Mouse (Mus musculus): ENCODE measurements around the gene Pknox1.
"Not testable (repeated sequence)": the region's sequence is repeated elsewhere in the genome, so short reads cannot be mapped to it uniquely, and the experiment has no call there.

Gene Pknox1

DNA sequence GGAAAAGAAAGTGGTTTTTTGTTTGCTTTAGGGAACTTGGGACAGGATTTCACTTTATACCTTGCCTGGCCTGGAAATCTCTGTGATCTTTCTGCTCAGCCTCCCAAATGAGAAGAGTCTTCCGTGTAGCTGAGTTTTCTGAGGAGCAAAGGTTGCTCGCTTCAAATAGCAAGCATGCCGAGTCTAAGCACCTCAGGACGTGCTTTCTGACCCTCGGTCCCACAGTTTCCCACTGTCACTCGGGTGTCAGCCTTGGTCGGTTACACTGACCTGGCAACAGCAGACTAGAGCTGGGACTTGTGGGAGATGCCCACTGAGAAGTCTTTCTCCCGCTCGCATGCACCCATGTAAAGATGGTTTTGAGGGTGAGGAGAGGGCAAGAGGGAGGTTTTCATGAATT is 33.4 kb downstream of the Pknox1 start:
- DNase-seq (ENCODE audit: low spot score): no peak

DNA sequence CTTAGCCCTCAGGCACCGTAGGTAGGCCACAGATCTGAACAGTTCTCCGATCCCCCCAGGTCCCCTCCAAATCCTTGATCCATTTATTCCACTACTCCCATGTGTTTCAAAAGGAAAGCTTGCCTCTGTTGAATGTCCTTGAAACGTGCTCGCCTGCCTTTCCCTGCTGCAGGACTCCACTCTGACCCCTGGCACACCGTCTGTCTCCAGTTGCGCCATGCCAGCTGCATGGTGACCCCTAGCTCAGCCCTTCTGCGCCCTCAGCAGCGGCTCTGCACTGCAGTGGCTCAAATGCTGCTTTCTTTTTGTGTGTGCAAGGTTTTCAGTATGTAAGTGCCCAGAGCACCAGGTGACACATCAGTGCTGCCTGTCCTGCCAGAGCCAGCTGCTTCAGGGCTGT is 34.1 kb downstream of the Pknox1 start:
- DNase-seq (ENCODE audit: low spot score): no peak

DNA sequence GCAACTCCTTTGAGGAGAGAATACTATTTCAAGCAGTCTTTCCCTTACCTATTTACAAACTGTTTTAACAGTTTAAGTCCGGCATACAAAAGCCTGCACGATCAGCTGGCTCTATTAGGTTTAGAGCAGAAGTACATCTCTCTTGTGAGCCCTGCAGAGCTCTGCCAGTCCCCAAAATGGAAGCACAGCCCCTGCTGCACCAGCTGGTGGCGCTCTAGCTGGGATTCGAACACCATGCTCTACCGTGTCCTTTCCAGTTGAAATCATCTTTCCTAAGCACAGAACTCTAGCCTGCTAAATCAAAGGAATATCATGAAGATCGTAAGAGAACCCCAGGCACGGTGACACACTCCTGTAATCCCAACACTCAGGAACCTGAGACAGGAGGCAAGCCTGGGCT is 41.9 kb downstream of the Pknox1 start:
- DNase-seq (ENCODE audit: low spot score): no peak

DNA sequence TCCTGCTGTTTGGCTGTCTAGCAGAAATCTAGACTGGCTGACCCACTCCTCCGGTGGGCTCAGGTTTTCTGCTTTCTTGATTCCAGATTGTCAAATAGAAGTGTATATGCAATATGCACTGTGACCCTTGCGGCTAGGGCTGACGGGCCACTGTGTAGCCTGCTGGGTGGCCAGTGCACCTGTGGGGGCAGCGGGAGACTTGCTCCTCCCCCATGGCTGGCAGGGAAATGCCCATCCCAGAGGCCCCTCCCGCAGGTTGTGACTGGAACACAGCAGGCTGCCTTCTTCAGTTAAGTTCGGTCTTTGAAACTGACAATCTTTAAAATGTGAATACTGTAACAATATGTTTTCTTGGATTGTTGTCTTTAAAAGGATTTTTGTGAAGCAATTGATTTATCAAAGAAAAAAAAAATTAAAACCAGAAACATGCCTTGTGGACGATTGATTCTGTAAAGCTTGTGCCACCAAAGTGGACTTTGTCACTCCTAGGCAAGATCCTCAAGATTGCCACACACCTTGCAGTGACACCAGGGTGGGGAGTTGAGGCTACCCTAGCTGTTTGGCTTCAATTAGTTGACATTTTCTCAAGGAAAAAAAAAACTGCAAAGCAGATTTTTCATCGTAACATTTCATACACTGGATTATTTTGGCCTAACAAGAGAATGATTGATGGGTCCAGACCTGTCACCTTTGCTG is 42.9 kb downstream of the Pknox1 start:
- no peak for DNase-seq (ENCODE audit: low spot score)

DNA sequence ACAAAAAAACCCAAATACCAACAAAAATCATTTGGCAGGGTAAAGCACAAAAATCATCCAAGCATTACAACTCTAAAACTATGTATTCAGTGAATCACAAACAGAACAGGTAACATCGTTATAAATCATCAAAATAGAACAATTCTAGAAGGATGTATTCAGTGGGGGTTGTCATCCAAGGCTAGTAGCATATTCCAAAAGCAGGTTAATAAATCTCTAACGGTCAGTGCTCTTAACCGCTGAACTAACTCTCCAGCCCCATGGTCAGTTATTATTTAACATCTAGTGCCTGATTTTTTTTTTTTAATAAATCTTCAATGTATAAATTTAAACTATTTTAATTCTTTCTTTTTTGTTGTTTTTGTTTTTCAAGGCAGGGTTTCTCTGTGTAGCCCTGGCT is 44.6 kb downstream of the Pknox1 start:
- not testable (repeated sequence) for DNase-seq (ENCODE audit: low spot score)

DNA sequence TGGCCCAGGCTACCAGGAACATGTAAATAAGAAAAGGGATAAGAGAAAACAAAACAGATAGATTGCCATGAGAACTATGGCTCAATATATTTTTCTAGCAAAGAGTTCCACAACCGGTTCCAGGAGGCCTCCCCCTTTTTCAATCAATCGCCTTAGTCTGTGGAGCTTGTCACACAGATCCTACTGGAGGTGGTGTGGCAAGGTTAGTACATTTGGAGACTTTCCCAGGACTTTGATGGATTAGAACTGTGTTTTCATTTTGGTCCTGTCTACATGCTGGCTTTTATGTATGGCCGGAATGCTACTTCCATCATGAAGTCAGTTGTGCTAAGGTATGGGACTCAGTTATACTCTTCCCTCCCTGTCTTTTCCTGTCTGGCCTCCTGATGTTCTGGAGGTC is 45.4 kb downstream of the Pknox1 start:
- no peak for DNase-seq (ENCODE audit: low spot score)

DNA sequence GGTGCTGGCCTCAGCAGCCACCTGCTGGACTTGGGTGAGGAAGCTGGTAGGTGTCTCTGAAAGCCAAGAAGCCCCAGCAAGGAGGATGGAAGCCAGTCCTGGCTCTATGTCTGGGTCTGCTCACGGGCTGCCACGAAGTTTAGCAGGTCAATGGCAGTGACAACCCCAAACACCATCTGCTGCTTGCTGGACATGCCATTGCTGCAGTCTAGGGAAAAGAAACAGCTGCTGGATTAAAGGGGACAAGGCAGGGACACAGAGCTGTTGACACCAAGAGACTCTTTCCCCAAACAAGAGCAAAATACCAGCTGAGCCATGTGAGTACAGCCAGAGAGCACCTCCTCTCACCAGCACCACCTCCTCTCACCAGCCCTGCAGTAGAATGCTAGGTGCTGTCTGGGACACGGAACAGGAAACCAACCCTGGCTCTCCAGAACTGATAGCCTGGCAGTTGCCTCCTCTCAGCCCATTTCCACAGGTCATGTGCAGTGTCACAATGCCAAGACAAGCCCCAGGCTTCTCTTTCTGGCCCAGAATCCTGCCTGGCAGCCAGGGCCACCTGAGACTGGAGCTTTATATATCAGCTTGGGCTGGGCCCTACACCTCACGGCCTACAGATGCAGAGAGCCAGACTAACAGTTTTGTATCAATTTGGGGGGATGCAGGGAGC is 48.7 kb downstream of the Pknox1 start:
- no peak for DNase-seq (ENCODE audit: low spot score)

DNA sequence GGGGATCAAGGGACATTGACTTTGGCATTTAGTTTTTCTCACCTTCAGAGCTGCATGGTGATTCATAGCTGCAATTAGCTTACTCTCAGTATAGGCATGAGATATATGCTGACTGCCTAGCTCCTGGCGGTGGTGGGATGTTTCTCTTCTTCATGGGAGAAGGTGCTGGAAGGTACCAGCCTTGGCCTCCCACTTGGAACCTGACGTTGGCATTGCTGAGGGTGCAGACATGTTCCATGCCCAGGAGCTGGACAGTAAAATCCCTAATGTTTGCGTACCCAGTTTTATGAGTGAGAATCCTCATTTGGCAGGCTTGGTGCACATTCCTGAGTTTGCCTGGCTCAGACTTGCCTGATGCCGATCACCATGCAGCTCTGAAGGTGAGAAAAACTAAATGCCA is 58.6 kb downstream of the Pknox1 start:
- no peak for DNase-seq (ENCODE audit: low spot score)

DNA sequence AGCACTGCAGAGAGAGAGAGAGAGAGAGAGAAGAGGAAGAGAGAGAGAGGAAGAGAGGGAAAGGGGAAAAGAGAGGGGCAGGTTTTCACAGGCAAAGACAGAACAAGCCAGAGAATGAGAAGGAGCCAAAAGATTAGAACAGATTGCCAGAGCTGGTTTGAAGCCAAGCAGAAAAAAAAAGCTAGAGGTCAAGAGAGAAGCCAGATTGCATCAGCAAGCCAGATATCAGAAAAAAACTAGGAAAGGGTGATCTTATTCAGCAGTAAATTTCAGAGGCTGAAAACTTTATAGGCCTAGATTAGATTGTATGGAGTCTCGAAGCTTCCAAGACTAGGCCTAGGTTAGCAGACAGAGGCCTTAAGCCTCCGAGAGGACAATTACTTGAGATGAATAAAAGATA is 63.4 kb downstream of the Pknox1 start:
- no peak for DNase-seq (ENCODE audit: low spot score)

DNA sequence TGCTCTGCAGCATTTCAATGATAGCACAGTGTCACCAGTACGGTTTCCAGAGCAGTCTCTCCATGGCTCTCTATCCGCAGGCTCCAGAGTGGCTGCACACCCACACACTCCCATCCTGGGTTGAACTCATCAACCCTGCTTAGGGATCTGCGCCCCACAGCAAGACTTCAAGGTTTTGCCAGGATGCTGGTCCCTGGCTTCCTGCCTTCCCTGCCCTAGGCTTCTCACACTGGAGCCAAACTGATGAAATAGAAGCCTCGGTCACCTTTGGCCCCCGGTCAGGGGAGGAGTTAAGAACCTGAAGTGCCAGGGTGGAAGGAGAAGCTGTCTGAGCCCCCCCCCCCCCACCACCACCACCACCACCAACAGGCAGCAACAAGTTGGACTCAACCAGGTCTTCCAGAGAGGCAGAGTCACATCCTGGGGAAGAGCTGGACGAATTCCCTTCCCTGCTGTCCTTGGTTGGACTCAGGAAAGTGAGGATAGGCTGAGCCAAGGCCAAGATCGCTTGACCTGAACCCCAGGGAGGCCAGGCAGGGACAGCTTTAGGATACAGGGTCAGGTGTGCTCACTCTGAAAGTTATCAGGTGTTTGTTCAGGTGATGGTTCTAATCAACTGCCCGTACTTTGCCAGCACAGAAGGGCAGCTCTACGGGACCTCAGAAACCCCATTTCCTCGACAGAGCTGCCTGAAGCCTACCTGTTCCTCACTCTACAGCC is 66.7 kb downstream of the Pknox1 start:
- no peak for DNase-seq (ENCODE audit: low spot score)

DNA sequence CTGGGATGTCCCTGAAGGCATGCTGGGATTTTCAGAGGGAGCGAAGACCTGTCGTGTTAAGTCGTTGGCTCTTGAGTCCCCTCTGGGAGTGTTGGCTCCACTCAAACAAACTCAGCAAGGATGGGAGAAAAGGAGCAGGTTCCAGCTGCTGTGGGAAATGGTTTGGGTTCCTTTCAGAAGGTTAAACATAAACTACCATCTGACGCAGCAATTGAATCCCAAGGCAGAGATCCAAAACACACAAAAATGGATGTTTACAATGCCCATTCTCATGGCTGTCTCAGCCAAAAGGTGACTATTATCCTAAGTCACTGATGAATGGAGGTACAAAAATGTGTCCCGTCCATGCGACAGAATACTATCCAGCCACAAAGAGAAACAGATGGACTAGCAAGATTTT is 68.5 kb downstream of the Pknox1 start:
- no peak for DNase-seq (ENCODE audit: low spot score)

DNA sequence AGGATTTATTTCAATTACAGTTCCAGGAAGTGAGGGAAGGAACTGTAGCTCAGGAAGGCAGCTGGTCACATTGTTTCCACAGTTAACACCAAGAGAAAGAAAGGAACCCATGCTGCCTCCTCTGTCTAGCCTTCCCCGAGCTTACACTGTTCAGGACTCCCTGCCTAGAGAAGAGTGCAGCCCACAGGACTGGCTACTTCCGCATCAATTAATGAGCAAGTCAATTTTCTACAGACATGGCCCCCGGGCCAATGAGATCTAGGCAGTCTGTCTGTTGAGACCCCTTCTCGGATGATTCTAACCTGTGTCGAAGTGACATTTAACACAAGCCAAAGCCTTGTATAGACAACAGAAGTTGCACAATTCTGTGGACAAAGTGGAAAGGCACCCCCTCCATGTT is 70.4 kb downstream of the Pknox1 start:
- DNase-seq (ENCODE audit: low spot score): no peak

DNA sequence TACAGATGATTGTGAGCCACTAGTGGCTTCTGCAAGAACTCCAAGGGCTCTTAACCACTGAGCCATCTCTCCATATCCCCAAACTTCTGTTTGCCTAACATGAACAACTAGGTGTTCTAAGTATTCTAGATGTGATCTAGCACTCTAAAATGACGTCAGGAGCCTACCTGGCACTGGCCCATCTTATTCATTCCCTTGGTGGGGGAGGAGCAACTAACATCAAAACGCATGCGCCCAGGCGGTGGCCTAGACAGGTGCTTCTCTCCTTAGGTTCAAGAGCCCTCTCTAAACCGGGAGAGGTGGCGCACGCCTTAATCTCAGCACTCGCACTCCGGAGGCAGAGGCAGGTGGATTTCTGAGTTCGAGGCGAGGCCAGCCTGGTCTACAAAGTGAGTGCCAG is 71.2 kb downstream of the Pknox1 start:
- DNase-seq (ENCODE audit: low spot score): no peak

DNA sequence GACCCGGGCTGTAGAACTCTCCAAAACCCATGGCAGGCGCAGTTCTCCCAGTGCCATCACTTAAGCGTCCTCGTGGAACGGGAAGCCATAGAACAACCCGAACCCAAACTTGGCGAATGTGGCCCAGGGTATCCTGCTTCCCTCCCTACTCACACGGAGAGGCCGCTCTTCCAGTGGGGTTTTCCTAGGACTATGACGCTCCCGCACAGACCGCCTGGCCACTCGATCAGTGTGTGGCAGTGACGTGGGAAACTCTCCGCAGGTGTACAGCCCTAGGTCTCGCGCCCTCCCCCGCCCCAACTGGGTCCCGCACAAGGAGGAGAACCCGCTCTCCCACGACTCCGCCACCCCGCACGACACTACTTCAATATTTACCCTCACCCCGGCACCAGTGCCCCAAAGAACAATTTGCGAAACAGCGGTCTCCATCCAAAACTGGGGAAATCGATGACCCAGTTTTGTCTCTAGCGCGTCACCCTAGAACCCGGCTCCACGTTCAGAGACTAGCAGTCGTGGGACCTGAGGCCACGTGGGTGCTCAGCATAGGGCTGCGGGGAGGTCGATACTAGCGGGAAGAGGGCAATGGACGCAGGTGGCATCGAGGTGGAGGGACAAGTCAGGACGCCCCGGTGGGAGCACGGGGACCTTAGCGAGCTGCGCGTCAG is 71.9 kb downstream of the Pknox1 start:
- no peak for DNase-seq (ENCODE audit: low spot score)

DNA sequence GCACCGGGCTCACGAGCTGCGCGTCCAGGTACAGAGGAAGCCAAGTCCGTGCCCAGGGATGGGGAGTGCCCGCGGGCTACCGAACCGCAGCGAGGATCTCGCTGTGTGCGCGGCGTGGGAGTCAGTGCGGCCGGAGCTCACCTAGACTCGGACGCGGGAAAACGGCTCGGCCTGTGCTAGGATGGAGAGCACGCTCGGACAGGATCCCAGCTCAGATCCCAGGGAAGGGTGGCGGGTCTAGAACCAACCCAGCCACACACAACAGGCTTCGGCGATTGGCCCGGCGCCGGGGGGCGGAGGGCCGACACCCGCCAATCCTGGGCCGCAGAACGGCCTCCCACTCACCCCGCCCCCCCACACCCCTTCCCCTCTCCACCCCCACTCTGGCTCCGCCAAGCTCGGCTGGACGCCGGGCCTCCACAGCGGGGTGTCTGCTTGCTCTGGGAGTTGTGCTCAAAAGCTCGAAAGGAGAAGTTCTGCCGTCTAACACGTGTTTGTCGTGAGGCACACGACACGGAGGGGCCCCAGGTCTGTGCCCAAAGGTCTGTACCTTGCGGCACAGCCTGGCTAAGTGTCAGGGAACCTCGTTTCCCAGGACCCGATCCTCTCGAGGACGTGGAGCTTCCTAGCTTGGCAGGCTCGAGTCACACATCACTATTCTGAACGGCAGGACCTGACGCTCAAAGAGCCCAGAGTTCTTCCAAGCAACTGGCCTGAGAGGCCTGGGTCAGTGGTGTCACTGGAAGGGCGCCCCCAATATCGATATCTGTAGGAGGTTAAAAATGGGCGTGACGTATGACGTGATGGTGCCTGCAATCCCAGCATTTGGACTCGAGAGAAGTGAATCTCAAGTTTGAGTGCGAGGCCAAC is 72.6 kb downstream of the Pknox1 start, which contains the start of gene Cbs:
Gene Cbs, minus strand, starts transcription at position 297 of the 870 bp plus-strand sequence.
- no peak for DNase-seq (ENCODE audit: low spot score)

DNA sequence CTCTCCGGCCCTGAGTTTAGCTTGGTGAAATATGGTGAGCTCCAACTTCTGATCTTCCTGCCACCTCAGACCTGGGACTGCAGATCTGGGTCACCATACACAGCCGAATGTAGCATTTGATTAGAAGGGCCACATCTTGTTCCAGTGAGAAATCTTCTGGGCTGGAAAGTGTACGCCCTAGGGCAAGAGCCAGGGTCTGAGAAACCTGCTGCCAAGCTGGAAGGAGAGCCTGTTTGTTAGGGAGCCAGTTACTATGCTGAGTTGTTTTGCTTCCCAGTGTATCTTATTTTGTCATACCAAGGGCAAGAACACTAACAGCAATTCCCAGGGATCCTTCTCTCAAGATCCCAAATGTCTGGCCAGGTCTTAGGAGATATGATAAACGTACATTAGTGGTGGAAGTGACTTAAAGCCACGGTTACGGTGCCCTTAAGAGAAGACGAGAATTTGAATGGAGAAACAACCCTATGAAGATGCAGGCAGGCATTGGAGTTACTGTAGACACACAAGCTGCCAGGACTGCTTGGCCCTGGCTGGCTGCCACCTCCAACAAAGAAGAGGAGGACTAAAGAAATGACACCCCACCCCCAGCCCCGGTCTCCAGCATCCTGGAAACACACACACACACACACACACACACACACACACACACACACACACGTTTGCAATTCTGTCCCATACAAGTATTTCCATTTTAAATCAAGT is 73.5 kb downstream of the Pknox1 start:
- DNase-seq (ENCODE audit: low spot score): peak; percentile 32

DNA sequence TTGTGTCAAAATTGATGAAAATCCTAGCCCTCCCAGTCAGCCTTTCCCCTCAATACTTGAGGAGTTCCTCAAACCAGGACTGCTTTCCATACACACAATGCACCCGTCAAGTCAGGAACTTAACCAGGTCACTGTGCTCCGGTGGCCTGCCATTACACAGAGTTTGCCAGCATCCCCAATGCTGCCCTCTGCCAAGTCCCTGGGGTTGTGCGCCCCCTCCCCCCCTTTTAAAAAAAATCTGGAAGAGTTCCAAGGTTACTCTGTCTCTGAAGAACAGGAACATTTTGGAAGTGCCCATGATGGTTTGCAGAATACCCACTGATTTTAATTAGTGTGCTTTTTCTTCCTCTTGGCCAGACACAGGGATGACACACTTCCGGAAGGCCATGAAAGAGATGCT is 75.1 kb downstream of the Pknox1 start:
- DNase-seq (ENCODE audit: low spot score): no peak

DNA sequence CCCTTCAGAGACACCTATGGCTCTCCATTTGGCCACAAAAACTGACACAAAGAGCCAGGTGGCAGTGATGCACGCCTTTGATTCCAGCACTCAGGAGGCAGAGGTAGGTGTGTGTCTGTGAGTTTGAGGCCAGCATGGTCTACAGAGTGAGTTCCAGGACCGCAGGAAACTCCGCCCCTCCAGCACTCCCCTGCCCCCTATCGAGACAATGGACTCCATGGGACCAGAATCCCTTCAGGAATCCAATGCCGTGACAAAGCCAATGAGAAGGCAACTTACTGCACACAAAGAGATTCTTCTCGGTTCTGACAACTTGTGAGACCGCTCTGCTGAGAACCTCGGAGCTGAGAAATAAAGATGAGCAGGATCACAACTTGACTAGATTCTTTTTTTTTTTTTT is 77.8 kb downstream of the Pknox1 start:
- no peak for DNase-seq (ENCODE audit: low spot score)

DNA sequence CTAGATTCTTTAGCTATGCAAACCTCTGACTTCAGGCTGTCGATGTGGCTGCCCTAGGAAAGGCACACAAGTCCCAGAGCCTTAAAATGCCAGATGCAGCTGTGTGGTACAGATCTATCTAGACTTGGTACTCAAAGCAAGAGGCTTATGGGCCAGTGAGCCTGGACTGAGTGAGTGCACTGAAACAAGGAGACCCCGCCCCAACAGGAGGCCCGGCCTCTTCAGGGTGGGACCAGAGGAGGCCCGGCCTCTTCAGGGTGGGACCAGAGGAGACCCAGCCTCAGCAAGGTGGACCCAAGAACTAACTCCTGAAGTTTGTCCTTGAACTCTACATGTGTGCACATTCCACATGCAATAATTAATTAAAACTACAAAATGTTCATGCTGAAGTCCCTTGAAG is 78.4 kb downstream of the Pknox1 start:
- DNase-seq (ENCODE audit: low spot score): no peak

DNA sequence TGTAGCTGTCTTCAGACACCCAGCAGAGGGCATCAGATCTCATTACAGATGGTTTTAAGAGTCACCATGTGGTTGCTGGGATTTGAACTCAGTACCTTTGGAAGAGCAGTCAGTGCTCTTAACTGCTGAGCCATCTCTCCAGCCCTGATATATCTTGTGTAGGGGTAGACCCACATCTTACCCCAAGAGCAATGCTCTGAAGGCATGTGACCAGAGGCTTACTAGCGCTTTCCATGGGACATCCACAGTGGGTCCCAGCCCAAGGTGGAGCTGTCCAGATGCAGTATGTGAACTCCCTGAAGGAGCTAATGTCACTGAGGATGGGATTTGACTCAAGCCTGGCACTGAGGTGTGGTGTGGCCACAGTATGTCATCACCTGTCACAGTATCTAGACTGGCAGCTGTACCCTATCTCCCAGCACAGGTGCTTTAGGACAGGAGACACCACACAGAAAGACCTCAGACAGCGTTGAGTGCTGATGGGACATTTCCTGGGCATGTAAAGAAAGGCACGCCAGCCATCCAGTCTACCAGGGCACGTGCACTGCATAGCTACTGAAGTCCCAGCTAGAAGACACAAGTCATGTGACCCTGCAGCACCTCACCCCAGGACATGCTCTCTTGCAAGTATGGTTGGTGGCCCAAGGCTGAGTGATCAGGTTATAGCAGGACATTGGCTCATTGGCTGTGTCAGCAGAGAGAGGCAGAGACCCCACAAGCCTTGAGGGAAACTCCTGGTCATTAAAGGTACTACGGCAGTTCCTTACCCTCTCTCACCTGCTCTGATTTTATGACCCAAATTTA is 81.9 kb downstream of the Pknox1 start:
- no peak for DNase-seq (ENCODE audit: low spot score)
